Mouse (Mus musculus): ENCODE measurements around the gene Bin2. TPM values are rescaled to one million over a fixed set of nuclear protein-coding genes. Genes with fewer than 3 reads are reported as not detected.
A peak's percentile ranks its signal among the peaks of the same experiment; 100 is the strongest.
"Not testable (repeated sequence)": the region's sequence is repeated elsewhere in the genome, so short reads cannot be mapped to it uniquely, and the experiment has no call there.

The Bin2 gene
- total RNA-seq, 2 experiments from 2014 or later, result 0.61 TPM; not detected in 1

- DNase-seq, result no peak
Measured at GRCm38 (mm10) chr15:100616221-100616620, 53.1 kb downstream of the Bin2 start.

DNA sequence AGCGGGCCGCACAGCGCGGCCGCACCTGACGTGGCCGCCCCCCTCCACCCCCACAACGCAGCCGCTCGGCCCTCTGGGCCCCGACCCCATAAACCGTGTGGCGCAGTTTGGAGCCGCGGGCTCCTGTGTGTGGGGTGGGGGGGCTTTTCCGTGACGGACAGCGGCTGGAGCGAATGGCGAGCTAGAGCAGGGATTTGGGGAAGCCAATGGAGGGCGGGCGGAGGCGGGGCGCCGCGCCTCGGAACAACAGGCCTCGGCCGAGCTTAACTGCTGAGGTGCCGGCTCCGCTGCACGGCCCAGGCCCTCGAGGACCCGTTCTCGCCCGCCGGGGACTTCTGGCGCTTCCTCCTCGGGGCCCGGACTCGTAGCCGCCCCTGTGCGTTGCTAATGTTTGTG lies 53.5 kb downstream of the Bin2 start:
- peak; percentile 93 for DNase-seq

DNA sequence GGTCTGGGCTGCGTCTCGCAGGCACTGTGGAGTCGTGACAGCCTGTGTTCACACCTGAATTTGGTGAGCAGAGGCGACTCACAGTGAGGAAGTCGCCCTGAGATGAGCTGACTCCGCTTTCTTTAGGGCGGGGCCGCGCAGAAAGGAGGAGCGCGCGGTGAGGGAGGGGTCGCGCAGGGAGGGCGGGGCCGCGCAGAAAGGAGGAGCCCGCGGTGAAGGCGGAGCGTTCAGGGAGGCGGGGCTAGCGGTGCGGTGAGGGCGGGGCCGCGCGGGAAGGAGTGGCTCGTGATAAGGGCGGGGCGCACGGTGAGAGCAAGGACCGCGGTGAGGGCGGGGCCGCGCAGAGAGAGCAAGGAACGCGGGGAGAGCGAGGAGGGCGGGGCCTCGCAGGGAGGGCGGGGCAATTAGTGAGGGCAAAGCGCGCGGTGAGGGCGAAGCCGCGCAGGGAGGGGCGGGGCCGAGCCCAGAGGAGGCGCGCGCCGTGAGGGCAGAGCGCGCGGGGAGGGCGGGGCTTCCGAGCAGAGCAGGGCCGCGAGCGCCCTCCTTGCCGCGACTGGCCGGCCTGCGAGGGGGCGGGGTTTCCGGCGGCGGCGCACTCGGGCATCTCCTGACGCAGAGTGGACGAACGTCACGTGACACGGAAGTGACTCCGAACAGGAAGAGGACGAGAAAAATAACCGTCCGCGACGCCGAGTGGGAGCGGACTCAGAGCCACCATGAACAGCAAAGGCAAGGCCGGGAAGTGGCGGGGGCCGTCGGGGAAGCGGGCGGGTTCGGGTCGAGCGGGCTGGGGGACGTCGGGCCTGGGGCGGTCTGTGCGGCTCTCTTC lies 54.1 kb downstream of the Bin2 start, which contains the start of gene Dazap2:
Gene Dazap2, plus strand, starts transcription at position 354 of the 829 bp plus-strand sequence.
- DNase-seq, result peak; percentile 99

GRCm38 (mm10) chr15:100614218-100614995 lies 54.9 kb downstream of the Bin2 start:
- no peak for DNase-seq

- peak; percentile 62 for DNase-seq
Measured at GRCm38 (mm10) chr15:100613584-100613983, 55.8 kb downstream of the Bin2 start.

DNA sequence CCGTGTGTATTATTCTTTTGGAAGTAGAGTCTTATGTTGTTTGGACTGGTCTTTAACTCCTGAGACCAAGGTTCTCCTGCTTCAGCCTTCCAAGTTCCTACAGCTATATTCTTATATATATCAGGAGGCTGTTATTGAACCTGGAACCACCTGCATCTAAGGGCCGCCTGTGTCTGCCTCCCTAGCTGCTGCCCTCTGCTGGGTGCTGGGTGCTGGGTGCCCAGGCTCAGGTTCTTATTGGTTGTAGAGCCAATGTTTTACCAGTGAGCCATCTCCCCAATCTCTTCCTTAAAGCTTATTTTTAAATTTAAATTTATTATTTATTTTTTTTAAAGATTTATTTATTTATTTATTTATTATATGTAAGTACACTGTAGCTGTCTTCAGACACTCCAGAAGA lies 56.9 kb downstream of the Bin2 start:
- no peak for DNase-seq

GRCm38 (mm10) chr15:100611951-100612350 lies 57.4 kb downstream of the Bin2 start:
- no peak for DNase-seq

DNA sequence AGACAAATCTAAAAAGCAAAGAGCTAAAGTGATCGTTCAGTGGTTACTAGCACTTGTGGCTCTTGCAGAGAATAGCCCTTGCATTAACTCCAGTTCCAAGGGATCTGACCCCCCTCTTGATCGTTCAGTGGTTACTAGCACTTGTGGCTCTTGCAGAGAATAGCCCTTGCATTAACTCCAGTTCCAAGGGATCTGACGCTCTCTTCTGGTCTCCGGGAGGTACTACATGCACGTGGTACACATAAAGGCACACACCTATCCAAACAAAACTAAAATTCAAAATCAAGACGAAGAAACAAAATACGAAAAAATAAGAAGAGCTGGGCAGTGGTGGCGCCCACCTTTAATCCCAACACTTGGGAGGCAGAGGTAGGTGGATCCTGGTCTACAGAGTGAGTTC lies 62.7 kb downstream of the Bin2 start:
- not testable (repeated sequence) for DNase-seq

DNA sequence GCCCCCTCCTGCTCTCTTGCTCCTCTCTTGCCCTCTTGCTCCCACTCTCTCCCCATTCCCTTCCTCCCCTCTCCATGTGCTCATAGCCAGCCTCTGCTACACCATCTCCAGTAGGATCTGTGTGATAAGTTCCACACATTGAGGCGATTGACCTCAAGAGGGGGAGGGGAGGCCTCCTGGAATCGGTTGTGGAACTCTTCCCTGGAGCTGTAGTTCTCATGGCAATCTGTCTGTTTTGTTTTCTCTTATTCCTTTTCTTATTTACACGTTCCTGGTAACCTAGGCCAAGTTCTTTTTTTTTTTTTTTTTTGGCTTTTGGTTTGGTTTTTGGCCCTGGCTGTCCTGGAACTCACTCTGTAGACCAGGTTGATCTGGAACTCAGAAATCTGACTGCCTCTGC lies 67.7 kb downstream of the Bin2 start:
- no peak for DNase-seq

- no peak for DNase-seq
Measured at GRCm38 (mm10) chr15:100600696-100601272, 68.6 kb downstream of the Bin2 start.

GRCm38 (mm10) chr15:100600047-100600695 lies 69.2 kb downstream of the Bin2 start:
- DNase-seq, result peak; percentile 75

DNA sequence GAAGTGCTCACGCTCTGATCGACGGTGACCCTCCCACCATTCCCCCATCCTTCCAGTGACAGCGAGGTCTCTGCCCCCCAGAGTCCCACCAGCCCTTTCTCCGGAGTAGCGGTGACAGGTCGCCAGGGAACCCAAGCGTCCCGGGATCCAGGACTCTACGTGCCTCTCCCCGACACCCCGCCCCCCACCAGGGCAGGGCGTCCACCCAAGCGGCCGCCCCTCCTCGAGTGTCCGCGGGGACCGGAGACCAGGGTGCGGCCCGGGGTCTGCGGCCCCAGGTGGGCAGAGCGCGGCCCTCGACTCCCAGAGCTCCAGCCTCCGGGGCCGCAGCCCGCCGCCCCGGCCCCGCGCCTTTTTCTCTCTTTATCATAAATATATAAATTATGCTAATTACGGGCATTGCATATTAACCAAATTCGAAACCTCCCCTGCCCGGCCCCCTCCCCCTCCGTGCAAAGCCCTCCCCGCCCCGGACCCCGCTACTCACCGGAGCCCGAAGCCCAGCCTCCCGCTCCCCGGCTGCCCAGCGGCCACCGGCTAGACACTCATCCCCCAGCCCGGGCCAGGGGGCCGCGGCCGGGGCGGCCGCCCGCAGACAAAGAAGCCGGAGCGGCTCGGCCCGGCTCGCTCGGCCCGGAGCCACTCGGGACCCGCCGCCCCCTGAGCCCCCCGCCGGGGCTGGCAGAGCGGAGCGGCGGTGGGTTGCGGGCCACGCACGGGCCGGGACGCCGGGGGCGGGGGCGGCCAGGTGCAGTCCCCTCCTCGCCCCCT lies 69.9 kb downstream of the Bin2 start, which contains the start of gene Pou6f1:
Gene Pou6f1, minus strand, starts transcription at position 709 of the 771 bp plus-strand sequence.
- DNase-seq, result peak; percentile 59

DNA sequence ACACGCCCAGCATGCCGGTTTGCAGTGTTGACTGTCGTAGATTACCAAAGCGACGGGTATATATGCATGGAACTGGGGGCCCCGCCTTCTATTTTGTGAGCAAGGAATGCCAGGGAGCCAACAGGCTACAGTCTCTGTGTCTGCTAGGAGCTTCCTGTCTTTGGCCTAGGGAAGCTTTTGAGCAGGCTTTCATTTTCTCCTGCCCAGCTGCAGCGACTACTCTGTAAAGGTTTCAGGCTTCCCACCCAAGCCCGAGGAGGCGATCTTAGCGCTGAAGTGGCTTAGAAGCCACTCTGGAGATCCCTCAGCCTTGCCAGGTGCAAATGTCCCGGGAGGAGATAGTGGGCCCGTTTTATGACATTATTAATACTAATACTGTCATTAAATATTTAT lies 70.5 kb downstream of the Bin2 start:
- no peak for DNase-seq

- no peak for DNase-seq
Measured at GRCm38 (mm10) chr15:100598287-100598882, 71.0 kb downstream of the Bin2 start.

DNA sequence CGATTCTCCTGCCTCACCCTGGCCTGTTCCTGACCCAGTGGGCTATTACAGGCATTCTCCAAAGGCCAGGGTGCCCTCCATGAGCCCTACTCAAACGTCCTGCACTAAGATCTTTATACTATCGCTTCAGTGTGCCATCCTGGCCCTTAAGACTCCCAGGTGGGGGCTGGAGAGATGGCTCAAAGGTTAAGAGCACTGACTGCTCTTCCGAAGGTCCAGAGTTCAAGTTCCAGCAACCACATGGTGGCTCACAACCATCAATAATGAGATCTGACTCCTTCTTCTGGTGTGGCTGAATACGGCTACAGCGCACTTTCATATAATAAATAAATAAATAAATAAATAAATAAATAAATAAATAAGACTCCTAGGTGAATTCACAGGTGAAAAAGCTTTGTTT lies 76.5 kb downstream of the Bin2 start:
- DNase-seq, result no peak

Small RNAs within 50 kb of the gene (microRNA-seq; reads per million reads assigned to microRNA genes)
- gene Mir6961 (ENCODE audit: borderline replicate concordance in 2 of 2), result 0 reads per million in 2 experiments

Other genes starting within 250 kb of the Bin2 start
- gene Gm5475, start 247.4 kb downstream of the Bin2 start, total RNA-seq (2021), result not detected
- gene Slc11a2, start 244.5 kb downstream of the Bin2 start, total RNA-seq (2021), result 10 to 100 TPM; 36.7 to 41.9 TPM
- 1 to 10 TPM; 9.1 to 9.9 TPM for gene Letmd1, start 200.5 kb downstream of the Bin2 start, total RNA-seq (2021)
- 1 to 10 TPM; 2.1 to 2.6 TPM for gene Csrnp2, start 174.1 kb downstream of the Bin2 start, total RNA-seq (2021)
- gene Tfcp2, start 117.5 kb downstream of the Bin2 start, total RNA-seq (2021), result 10 to 100 TPM in 1 of 2 experiments, 1 to 10 TPM in 1; 9.3 to 11.1 TPM
- gene Pou6f1, start 69.6 kb downstream of the Bin2 start, total RNA-seq (2021), result 10 to 100 TPM; 12.3 to 12.5 TPM
- gene Dazap2, start 54.2 kb downstream of the Bin2 start, total RNA-seq (2021), result 10 to 100 TPM; 51.9 to 55.1 TPM
- gene Smagp, start 32.6 kb downstream of the Bin2 start, total RNA-seq (2021), result 1 to 10 TPM; 2.5 to 3.0 TPM
- not detected for gene Cela1, start 18.4 kb upstream of the Bin2 start, total RNA-seq (2021)
- under 1 TPM; 0.08 to 0.13 TPM for gene Galnt6, start 59.8 kb upstream of the Bin2 start, total RNA-seq (2021)
- gene Slc4a8, start 92.2 kb upstream of the Bin2 start, total RNA-seq (2021), result 1 to 10 TPM; 1.6 to 1.7 TPM
- under 1 TPM; 0.13 to 0.32 TPM for gene Scn8a, start 200.3 kb upstream of the Bin2 start, total RNA-seq (2021)